Mouse (Mus musculus) bone marrow, adult 2 months (tissue): ENCODE results near the gene Fam222a. TPM values are rescaled to one million over a fixed set of nuclear protein-coding genes. Genes with fewer than 3 reads are reported as not detected.
A peak's percentile ranks its signal among the peaks of the same experiment; 100 is the strongest.

ENCODE experiments used
- H3K27ac ChIP-seq: fragments of 200-500 bp; 2 replicates; pipeline ENCODE4 v1.5.1; 2012; ENCODE audit warnings: low read depth, mild to moderate bottlenecking, control low read depth, inconsistent platforms, low read length; ENCODE audit not compliant: control insufficient read depth, poor library complexity, insufficient read depth
- H3K4me1 ChIP-seq: fragments of 200-500 bp; 2 replicates; pipeline ENCODE4 v1.6.1; 2011; ENCODE audit warnings: low read length; ENCODE audit not compliant: control insufficient read depth, insufficient read depth
- H3K4me3 ChIP-seq: fragments of 200-500 bp; replicated peaks from 2 replicates; pipeline ENCODE3; 2011; ENCODE audit warnings: mild to moderate bottlenecking, low read depth, low read length, control low read depth; ENCODE audit not compliant: control insufficient read depth
- CTCF ChIP-seq: fragments of 200-500 bp; IDR thresholded peaks from 2 replicates; pipeline ENCODE4 v1.5.1; 2011; ENCODE audit warnings: low read length, control low read depth; ENCODE audit not compliant: control insufficient read depth, insufficient read depth
- POLR2A ChIP-seq: fragments of 200-500 bp; IDR thresholded peaks from 2 replicates; pipeline ENCODE4 v1.6.1; 2011; ENCODE audit warnings: low read depth, mild to moderate bottlenecking, control low read depth, low read length, borderline replicate concordance; ENCODE audit not compliant: control insufficient read depth
- WGBS: fragments of 180-500 bp; shearing (Covaris S2); methylation state at CpG from one replicate; pipeline ENCODE4 v1.1.7; 2018; 5-methylcytosine and 5-hydroxymethylcytosine counted together
- polyA plus RNA-seq: library from polyadenylated mRNA; stranded (reverse); fragments of >200 nt; gene quantifications from 2 replicates; pipeline ENCODE4 v1.2.4, GENCODE M21; 2011; ENCODE audit warnings: low replicate concordance; ENCODE audit not compliant: missing spikeins, insufficient read depth, insufficient read length

Fam222a gene
- polyA plus RNA-seq, 1 experiment = not detected

DNA sequence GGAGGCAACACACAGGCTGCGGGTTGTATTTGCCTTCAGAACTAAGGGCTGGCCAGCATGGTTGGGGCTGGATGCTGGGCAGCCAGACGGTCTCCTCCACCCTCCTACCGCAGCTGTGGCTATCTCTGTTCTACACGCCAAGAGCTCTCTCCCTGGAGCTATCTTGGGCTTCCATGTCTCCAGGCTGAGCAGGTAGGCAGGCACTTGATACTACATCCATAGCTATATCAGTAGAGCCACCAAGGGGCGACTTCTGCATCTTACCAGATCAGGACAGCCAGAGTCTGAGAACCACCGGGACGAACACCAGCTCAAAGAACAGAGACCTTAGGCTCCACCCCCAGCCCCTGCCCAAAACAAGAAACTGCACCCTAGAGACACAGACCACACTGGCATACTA, 47.0 kb downstream of the Fam222a start:
- WGBS = 54% methylated on average over 7 of the region's 7 CpGs
- H3K27ac ChIP-seq = no peak overlapping the region

DNA sequence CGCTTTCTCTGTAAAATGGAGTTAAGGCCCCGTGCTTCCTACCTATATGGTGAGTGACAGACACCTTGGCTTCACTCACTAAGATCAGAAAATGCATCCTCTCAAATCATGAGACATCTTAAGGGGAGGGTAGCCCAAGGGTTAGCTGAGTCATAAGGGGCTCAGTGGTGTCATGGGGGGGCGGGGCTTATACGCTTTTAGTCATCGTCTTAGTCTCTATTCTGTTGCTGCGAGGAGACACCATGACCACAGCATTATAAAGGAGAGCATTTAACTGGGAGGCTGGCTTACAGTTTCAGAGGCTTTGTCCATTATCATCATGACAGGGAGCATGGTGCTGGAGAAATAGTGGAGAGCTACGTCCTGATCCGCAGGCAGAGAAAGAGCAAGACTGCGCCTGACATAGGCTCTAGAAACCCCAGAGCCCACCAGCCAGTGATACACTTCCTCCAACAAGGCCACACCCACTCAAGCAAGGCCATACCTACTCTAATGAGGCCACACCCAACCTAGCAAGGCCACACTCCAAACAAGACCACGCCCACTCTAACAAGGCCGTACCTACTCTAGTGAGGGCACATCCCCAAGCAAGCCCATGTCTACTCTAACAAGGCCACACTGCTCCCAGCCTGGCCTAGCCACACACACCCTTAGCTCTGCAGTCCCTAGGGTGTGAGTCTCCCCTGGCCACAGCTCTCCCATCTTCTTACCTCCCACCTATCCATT, 48.7 kb downstream of the Fam222a start:
- WGBS = 78% methylated on average over 11 of the region's 11 CpGs
- TF ChIP-seq CTCF (no peak), POLR2A (no peak)
- no peak overlapping the region for H3K4me3 ChIP-seq
- H3K27ac ChIP-seq = no peak overlapping the region
- no peaks in the 10 kb centered on the region for H3K4me1 ChIP-seq

More for the DNA sequence above, 47.0 kb downstream of the Fam222a start:
- Histone ChIP-seq H3K4me3 (no peak overlapping the region), H3K4me1 (no peaks in the 10 kb centered on the region)
- no peak for TF ChIP-seq CTCF
- TF ChIP-seq POLR2A = no peak

DNA sequence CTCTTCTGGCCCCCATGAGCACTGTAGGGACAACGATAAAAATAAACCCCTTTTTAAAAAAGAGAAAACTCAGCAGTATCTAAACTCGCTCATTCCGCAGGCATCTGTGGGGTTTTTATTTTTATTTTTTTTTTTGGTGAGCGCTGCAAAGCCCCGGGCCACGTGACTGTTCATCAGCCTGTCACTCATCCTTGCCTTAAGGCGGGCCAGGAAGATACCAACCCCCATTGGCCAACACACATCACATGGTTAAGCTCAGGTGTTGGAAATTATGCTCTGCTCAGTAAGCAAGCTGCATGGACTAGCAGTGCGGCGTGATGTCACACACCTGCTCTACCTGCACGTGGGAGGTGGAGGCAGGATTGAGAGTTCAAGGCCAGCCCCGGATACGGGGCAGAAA, 50.0 kb downstream of the Fam222a start:
- Histone ChIP-seq H3K4me3 (no peak overlapping the region), H3K4me1 (no peaks in the 10 kb centered on the region), H3K27ac (no peak overlapping the region)
- 64% methylated on average over 12 of the region's 12 CpGs for WGBS
- no peak for TF ChIP-seq POLR2A
- no peak for TF ChIP-seq CTCF

DNA sequence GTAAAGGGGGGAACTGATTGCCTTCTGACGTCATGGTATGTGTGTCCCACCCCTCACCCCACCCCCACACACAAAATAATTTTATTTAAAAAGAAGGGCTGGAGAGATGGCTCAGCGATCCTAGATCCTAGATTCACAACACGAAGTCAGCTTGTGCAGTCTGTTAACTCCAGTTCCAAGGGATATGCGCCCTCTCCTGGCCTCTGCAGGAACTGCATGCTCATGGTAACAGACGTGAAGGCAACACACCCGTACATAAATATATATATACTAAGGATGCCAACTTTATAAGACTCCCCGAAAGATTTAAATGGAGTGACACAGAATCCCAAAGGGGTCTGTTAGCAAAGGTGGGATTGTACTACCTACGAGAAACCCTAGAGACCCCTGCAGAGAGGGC, 51.0 kb downstream of the Fam222a start:
- TF ChIP-seq POLR2A (no peak), CTCF (peak; percentile 92)
- WGBS = 17% methylated on average over 8 of the region's 8 CpGs
- no peak overlapping the region for H3K4me3 ChIP-seq

DNA sequence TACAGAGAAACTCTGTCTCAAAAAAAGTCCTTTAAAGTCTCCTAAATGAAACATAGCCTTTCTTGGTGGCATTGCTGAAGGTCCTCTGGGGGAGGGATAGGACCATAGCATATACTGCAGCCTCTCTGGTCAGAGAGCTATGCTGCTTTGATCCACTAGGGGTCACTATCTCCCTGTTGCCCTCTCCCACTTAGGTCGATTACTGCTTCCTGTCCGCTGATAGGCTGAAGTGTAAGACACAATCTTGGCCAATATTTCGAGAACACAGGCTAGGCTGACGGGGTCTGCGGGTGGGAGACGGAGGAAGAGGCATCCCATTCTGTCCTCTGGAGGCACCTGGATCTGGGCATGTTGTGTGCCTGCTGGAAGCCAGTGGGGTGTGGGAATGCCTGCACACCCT, 52.5 kb downstream of the Fam222a start:
- no peak overlapping the region for H3K4me3 ChIP-seq
- 27% methylated on average over 6 of the region's 6 CpGs for WGBS
- no peak overlapping the region for H3K27ac ChIP-seq
- H3K4me1 ChIP-seq = no peaks in the 10 kb centered on the region
- TF ChIP-seq CTCF (peak; percentile 75), POLR2A (no peak)

More for the DNA sequence above, 51.0 kb downstream of the Fam222a start:
- Histone ChIP-seq H3K4me1 (no peaks in the 10 kb centered on the region), H3K27ac (no peak overlapping the region)

DNA sequence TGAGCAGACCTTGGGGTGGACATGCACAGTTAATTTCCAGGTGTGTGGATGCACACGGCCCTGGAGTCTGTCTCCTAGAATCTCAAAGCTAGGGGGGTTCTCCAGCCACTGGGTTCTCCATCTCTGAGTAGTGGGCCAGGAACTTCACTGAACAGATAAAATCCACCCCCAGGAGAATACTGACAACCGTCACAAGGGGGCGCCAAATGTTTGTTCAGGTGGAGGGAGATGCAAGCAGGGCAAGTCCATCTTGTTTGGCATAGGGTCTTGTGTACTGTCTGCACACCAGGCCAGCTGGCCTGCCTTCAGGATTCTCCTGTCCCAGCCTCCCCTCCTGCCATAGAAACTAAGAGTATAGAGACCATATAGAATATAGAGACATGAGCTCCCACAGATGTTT, 57.8 kb downstream of the Fam222a start:
- Histone ChIP-seq H3K27ac (no peak overlapping the region), H3K4me3 (no peak overlapping the region), H3K4me1 (no peaks in the 10 kb centered on the region)
- TF ChIP-seq POLR2A (no peak), CTCF (peak; percentile 67)
- 13% methylated on average over 3 of the region's 3 CpGs for WGBS

DNA sequence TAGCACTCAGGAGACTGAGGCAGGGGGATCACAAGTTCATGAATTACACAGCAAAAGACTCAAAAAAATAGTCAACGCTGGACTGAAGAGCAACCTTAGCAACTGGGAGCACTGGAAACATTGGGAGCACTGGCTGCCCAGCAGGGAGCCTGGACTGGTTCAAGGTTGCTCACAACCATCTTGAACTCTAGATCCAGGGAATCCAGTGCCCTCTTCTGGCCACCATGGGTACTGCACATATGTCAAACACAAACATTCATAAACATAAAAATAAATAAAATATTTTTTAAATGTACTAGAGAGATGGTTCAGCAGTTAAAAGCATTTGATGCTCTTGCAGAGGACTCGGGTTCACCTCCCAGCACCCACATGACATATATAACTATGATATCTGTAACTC, 63.5 kb downstream of the Fam222a start:
- 41% methylated on average over 2 of the region's 2 CpGs for WGBS
- Histone ChIP-seq H3K27ac (no peak overlapping the region), H3K4me1 (no peaks in the 10 kb centered on the region), H3K4me3 (no peak overlapping the region)
- TF ChIP-seq CTCF (peak; percentile 46; the same call in 1 of the 2 replicates), POLR2A (no peak)

DNA sequence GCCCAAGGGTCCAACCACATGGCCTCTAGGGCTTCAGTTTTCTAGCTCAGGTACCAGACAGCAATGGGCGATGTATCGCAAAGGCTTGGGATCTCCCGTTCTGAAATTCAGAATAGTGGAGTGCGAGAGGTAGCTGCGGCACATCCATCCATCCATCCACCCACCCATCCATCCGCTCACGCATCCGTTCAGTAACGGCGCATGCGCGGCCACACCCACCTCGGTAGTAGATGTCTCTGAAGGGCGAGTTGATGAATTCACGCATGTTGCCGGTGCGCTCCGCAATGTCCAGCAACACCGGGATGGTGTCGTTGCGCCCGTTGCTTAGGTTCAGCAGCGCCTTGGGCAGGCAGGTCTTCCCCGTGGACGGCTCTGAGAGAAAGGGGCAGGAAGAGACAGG, 68.3 kb downstream of the Fam222a start:
- 82% methylated on average over 25 of the region's 25 CpGs for whole genome bisulfite sequencing
- Histone ChIP-seq H3K4me3 (no peak overlapping the region), H3K4me1 (no peaks in the 10 kb centered on the region; the same call in 1 of the 2 replicates), H3K27ac (no peak overlapping the region)
- no peak for TF ChIP-seq CTCF
